Mouse (Mus musculus) activated CD4-positive, CD25-positive, alpha-beta regulatory T cell, adult 4 months (primary cell): ENCODE measurements around the gene Slc30a6. TPM values are rescaled to one million over a fixed set of nuclear protein-coding genes. Genes with fewer than 3 reads are reported as not detected.

Experiments used
- ATAC-seq: one replicate; pipeline ENCODE4 v1.8.0; 2017
- polyA plus RNA-seq, 2 experiments: library from polyadenylated mRNA; unstranded; fragments of 100-300 nt; shearing (Covaris generic); gene quantifications; one replicate each; pipeline ENCODE4 v1.2.1; 2017

The Slc30a6 gene
- polyA plus RNA-seq: 10 to 100 TPM; 28.4 to 35.8 TPM

GRCm38 (mm10) chr17:74395383-74396065, at the start of gene Slc30a6:
TSS of gene Slc30a6 (plus strand) at chr17:74395608.
- ATAC-seq: peak; percentile 98

GRCm38 (mm10) chr17:74363592-74363991, 31.8 kb upstream of the Slc30a6 start:
- peak; percentile 19 for ATAC-seq

GRCm38 (mm10) chr17:74376916-74377315, 18.5 kb upstream of the Slc30a6 start:
- no peak for ATAC-seq

GRCm38 (mm10) chr17:74386657-74387056, 8.8 kb upstream of the Slc30a6 start:
- no peak for ATAC-seq

GRCm38 (mm10) chr17:74389847-74390246, 5.6 kb upstream of the Slc30a6 start:
- no peak for ATAC-seq

- ATAC-seq: no peak
Observed at GRCm38 (mm10) chr17:74394381-74394780, 1.0 kb upstream of the Slc30a6 start.

GRCm38 (mm10) chr17:74394855-74395254, 553 bp upstream of the Slc30a6 start:
- ATAC-seq: peak; percentile 10

- no peak for ATAC-seq
Observed at GRCm38 (mm10) chr17:74396766-74397165, 1.4 kb downstream of the Slc30a6 start.

- no peak for ATAC-seq
Observed at GRCm38 (mm10) chr17:74397173-74397572, 1.8 kb downstream of the Slc30a6 start.

- ATAC-seq: no peak
Observed at GRCm38 (mm10) chr17:74402486-74403222, 7.2 kb downstream of the Slc30a6 start.

GRCm38 (mm10) chr17:74406487-74406886, 11.1 kb downstream of the Slc30a6 start:
- ATAC-seq: no peak

- ATAC-seq: no peak
Observed at GRCm38 (mm10) chr17:74409722-74410121, 14.3 kb downstream of the Slc30a6 start.

GRCm38 (mm10) chr17:74413324-74413723, 17.9 kb downstream of the Slc30a6 start:
- ATAC-seq: no peak

GRCm38 (mm10) chr17:74414671-74415070, 19.3 kb downstream of the Slc30a6 start:
- ATAC-seq: no peak

- ATAC-seq: no peak
Observed at GRCm38 (mm10) chr17:74416841-74417360, 21.5 kb downstream of the Slc30a6 start.

- no peak for ATAC-seq
Observed at GRCm38 (mm10) chr17:74418171-74418570, 22.8 kb downstream of the Slc30a6 start.

GRCm38 (mm10) chr17:74420656-74421055, 25.2 kb downstream of the Slc30a6 start:
- ATAC-seq: no peak

- no peak for ATAC-seq
Observed at GRCm38 (mm10) chr17:74424401-74425005, 29.1 kb downstream of the Slc30a6 start.

- ATAC-seq: no peak
Observed at GRCm38 (mm10) chr17:74430074-74430473, 34.7 kb downstream of the Slc30a6 start.

GRCm38 (mm10) chr17:74431481-74431880, 36.1 kb downstream of the Slc30a6 start:
- ATAC-seq: no peak

- ATAC-seq: no peak
Observed at GRCm38 (mm10) chr17:74432631-74433030, 37.2 kb downstream of the Slc30a6 start.

GRCm38 (mm10) chr17:74437762-74438161, 42.4 kb downstream of the Slc30a6 start:
- no peak for ATAC-seq

- no peak for ATAC-seq
Observed at GRCm38 (mm10) chr17:74440486-74440885, 45.1 kb downstream of the Slc30a6 start.
